Mouse (Mus musculus): Measurements from ENCODE around the gene Cyb5d1. TPM values are rescaled to one million over a fixed set of nuclear protein-coding genes. Genes with fewer than 3 reads are reported as not detected.
A peak's percentile ranks its signal among the peaks of the same experiment; 100 is the strongest.

Cyb5d1 gene
- polyA plus RNA-seq, 2 experiments: 22.3 to 32.7 TPM

DNA sequence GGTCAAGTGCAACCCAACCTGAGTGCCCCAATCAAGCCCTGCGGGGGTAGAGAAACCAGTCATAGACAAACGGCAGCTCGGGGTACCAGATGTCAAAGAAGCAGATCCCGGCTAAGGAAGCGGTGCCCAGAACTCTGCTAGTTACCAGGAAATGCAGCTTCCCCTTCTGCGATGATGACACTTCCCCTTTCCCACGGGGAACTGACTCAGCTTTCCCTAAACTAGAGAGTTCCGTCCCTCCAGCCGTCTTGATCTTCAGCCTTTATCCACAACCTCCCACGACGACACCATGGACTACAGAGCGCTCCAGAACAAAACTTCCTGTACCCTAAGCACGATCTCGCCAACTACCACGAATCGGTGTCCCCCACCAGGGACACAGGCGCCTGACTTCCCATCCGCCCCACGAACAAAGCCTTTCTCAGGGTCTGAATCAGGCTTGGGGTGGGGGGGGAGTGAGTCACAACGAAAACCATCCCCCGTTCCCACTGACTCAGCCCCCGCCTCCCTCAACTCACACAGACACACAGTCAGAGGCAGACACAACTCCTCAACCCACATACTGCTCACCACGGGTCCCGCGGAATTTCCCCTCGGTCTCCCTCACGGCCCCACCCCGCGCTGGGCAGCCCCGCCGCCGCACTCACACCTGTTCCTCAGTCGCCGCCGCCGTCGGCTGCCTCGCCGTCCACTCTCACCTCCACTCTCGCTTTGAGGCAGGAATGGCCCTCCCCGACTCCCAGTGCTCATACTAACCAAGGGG, 15.1 kb upstream of the Cyb5d1 start:
- ATAC-seq (ENCODE audit: low FRiP score, low read depth) (peak; percentile 5), DNase-seq (ENCODE audit: low spot score) (no peak)
- Histone ChIP-seq H3K27ac (replicated peaks; ENCODE audit: low read depth, low read length) (peak overlapping the region; percentile 92), H3K36me3 (ENCODE audit: control insufficient read depth, insufficient read depth, low read length) (peaks cover 49% of the 10 kb centered on the region), H3K9me3 (ENCODE audit: control insufficient read depth, low read length) (no peaks in the 10 kb centered on the region), H3K9ac (ENCODE audit: low read depth, low read length, severe bottlenecking) (peak overlapping the region; percentile 81), H3K4me1 (ENCODE audit: control insufficient read depth, insufficient read depth, low read length) (peaks cover 38% of the 10 kb centered on the region), H3K4me3 (replicated peaks; ENCODE audit: low read length) (peak overlapping the region; percentile 76), H3K27me3 (ENCODE audit: control insufficient read depth, insufficient read depth, low read length) (no peaks in the 10 kb centered on the region), H3K4me2 (replicated peaks; ENCODE audit: low read depth, low read length, severe bottlenecking) (peak overlapping the region; percentile 81)
- WGBS: 3% methylated on average over 40 of the region's 41 CpGs
- TF ChIP-seq POLR2A (IDR thresholded peaks at IDR 0.05; ENCODE audit: borderline replicate concordance, extremely low read depth, insufficient read depth, insufficient read length): no peak

DNA sequence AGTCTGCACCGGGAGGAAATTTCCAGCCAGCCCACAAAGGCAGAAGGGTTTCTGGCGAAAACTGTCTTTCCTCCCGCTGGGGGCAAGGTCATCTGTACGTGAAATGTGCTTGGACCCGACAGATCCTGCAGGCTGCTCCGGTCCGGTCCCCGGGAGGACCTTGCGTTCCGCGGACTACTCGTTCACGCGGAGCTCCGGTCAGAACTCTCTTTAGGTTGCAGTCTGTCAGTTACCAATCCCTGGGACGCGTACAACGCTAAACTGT, 14.5 kb upstream of the Cyb5d1 start:
- H3K4me1 ChIP-seq (ENCODE audit: control insufficient read depth, insufficient read depth, low read length): peaks cover 38% of the 10 kb centered on the region
- DNase-seq (ENCODE audit: low spot score): no peak
- peaks cover 54% of the 10 kb centered on the region for H3K36me3 ChIP-seq (ENCODE audit: control insufficient read depth, insufficient read depth, low read length)
- H3K4me3 ChIP-seq (replicated peaks; ENCODE audit: low read length): peak overlapping the region; percentile 76
- peak overlapping the region; percentile 81 for H3K4me2 ChIP-seq (replicated peaks; ENCODE audit: low read depth, low read length, severe bottlenecking)
- H3K27me3 ChIP-seq (ENCODE audit: control insufficient read depth, insufficient read depth, low read length): no peaks in the 10 kb centered on the region
- ATAC-seq (ENCODE audit: low FRiP score, low read depth): no peak
- no peak for TF ChIP-seq POLR2A (IDR thresholded peaks at IDR 0.05; ENCODE audit: borderline replicate concordance, extremely low read depth, insufficient read depth, insufficient read length)
- H3K9me3 ChIP-seq (ENCODE audit: control insufficient read depth, low read length): no peaks in the 10 kb centered on the region
- 2% methylated on average over 18 of the region's 18 CpGs for WGBS
- peak overlapping the region; percentile 81 for H3K9ac ChIP-seq (ENCODE audit: low read depth, low read length, severe bottlenecking)
- H3K27ac ChIP-seq (replicated peaks; ENCODE audit: low read depth, low read length): peak overlapping the region; percentile 92

GRCm38 (mm10) chr11:69409378-69410044, 14.1 kb upstream of the Cyb5d1 start:
- DNase-seq (ENCODE audit: low spot score) (peak; percentile 85), ATAC-seq (ENCODE audit: low FRiP score, low read depth) (peak; percentile 67)
- Histone ChIP-seq H3K9ac (ENCODE audit: low read depth, low read length, severe bottlenecking) (peak overlapping the region; percentile 81), H3K36me3 (ENCODE audit: control insufficient read depth, insufficient read depth, low read length) (peaks cover 59% of the 10 kb centered on the region), H3K9me3 (ENCODE audit: control insufficient read depth, low read length) (no peaks in the 10 kb centered on the region), H3K27me3 (ENCODE audit: control insufficient read depth, insufficient read depth, low read length) (no peaks in the 10 kb centered on the region), H3K27ac (replicated peaks; ENCODE audit: low read depth, low read length) (peak overlapping the region; percentile 92), H3K4me3 (replicated peaks; ENCODE audit: low read length) (peak overlapping the region; percentile 76), H3K4me2 (replicated peaks; ENCODE audit: low read depth, low read length, severe bottlenecking) (peak overlapping the region; percentile 81), H3K4me1 (ENCODE audit: control insufficient read depth, insufficient read depth, low read length) (peaks cover 33% of the 10 kb centered on the region)
- under 1% methylated on average over 34 of the region's 46 CpGs for WGBS
- 0 out of 2 replicates have a peak, but pooled peaks have one; percentile 14 for TF ChIP-seq POLR2A (IDR thresholded peaks at IDR 0.05; ENCODE audit: borderline replicate concordance, extremely low read depth, insufficient read depth, insufficient read length)

DNA sequence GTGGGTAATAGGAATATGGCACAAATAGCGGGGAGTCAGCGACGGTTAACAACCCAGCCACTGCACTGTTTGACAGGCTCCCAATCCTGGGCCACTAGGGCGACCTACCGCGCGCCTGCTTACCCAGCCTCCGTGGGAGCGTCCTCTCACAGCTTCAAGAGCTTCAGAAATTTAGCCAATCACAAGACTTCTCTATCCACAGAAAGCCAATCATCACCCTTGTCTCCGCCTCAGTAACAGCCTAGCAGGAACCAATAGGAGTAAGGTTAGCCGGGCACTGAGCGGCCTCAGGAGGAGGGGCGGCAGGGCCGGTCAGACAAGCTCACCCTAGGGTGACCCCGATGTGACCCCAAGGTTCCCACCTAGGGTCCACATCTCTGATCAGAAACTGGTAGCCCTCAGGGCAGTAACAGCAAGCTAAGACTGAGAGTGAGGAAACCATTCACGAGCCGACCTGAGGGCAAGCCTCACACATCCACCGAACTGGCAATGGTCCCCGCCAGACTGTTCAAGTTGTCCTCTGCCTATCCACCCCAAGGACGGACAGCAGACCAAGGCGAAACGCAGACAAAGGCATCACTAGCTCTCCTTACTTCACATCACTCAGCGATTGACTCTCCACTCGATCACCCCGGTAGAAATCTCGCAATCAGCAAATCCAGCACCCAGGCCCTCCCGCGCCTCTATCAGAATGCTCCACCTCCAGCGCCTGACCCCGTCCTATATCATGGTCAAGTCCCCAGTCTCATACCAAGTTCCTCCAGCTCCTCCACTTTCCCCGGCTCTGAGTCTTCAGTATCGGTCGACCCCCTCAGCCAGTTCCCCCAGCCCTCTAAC, 13.3 kb upstream of the Cyb5d1 start:
- 3% methylated on average over 33 of the region's 33 CpGs for WGBS
- ATAC-seq (ENCODE audit: low FRiP score, low read depth): peak; percentile 70
- Histone ChIP-seq H3K27ac (replicated peaks; ENCODE audit: low read depth, low read length) (peak overlapping the region; percentile 92), H3K27me3 (ENCODE audit: control insufficient read depth, insufficient read depth, low read length) (no peaks in the 10 kb centered on the region), H3K9me3 (ENCODE audit: control insufficient read depth, low read length) (no peaks in the 10 kb centered on the region), H3K4me1 (ENCODE audit: control insufficient read depth, insufficient read depth, low read length) (peaks cover 26% of the 10 kb centered on the region), H3K4me2 (replicated peaks; ENCODE audit: low read depth, low read length, severe bottlenecking) (peak overlapping the region; percentile 81), H3K4me3 (replicated peaks; ENCODE audit: low read length) (peak overlapping the region; percentile 76), H3K9ac (ENCODE audit: low read depth, low read length, severe bottlenecking) (peak overlapping the region; percentile 81), H3K36me3 (ENCODE audit: control insufficient read depth, insufficient read depth, low read length) (peaks cover 66% of the 10 kb centered on the region)
- TF ChIP-seq POLR2A (IDR thresholded peaks at IDR 0.05; ENCODE audit: borderline replicate concordance, extremely low read depth, insufficient read depth, insufficient read length): no peak
- DNase-seq (ENCODE audit: low spot score): peak; percentile 93

DNA sequence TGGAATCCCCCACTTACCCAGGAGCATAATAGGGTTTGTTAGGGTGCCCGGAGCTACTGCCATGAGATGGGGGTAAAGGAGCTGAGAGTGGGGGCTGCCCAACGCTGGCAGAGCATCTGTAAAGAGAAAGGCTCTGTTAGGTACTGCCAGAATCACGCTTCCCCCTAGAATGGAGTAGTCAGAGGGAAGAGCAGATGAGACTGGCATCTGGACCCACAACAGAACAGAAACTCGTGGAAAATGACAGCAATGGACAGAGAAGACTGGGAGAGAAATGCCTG, 12.2 kb upstream of the Cyb5d1 start:
- Histone ChIP-seq H3K9me3 (ENCODE audit: control insufficient read depth, low read length) (no peaks in the 10 kb centered on the region), H3K27me3 (ENCODE audit: control insufficient read depth, insufficient read depth, low read length) (no peaks in the 10 kb centered on the region), H3K4me2 (replicated peaks; ENCODE audit: low read depth, low read length, severe bottlenecking) (no peak overlapping the region), H3K4me3 (replicated peaks; ENCODE audit: low read length) (no peak overlapping the region), H3K4me1 (ENCODE audit: control insufficient read depth, insufficient read depth, low read length) (peaks cover 15% of the 10 kb centered on the region), H3K36me3 (ENCODE audit: control insufficient read depth, insufficient read depth, low read length) (peaks cover 68% of the 10 kb centered on the region), H3K27ac (replicated peaks; ENCODE audit: low read depth, low read length) (no peak overlapping the region), H3K9ac (ENCODE audit: low read depth, low read length, severe bottlenecking) (0 out of 2 replicates have a peak overlapping the region, but pooled peaks have one; percentile 81)
- TF ChIP-seq POLR2A (IDR thresholded peaks at IDR 0.05; ENCODE audit: borderline replicate concordance, extremely low read depth, insufficient read depth, insufficient read length): no peak
- no peak for ATAC-seq (ENCODE audit: low FRiP score, low read depth)
- no peak for DNase-seq (ENCODE audit: low spot score)
- 84% methylated on average over 4 of the region's 4 CpGs for WGBS
